Mouse (Mus musculus): ENCODE results near the gene Gtf3c6. TPM values are rescaled to one million over a fixed set of nuclear protein-coding genes. Genes with fewer than 3 reads are reported as not detected.

Gtf3c6 gene
- polyA plus RNA-seq (2017; shearing (Covaris generic)): 100 to 1,000 TPM; 116 to 128 TPM

DNA sequence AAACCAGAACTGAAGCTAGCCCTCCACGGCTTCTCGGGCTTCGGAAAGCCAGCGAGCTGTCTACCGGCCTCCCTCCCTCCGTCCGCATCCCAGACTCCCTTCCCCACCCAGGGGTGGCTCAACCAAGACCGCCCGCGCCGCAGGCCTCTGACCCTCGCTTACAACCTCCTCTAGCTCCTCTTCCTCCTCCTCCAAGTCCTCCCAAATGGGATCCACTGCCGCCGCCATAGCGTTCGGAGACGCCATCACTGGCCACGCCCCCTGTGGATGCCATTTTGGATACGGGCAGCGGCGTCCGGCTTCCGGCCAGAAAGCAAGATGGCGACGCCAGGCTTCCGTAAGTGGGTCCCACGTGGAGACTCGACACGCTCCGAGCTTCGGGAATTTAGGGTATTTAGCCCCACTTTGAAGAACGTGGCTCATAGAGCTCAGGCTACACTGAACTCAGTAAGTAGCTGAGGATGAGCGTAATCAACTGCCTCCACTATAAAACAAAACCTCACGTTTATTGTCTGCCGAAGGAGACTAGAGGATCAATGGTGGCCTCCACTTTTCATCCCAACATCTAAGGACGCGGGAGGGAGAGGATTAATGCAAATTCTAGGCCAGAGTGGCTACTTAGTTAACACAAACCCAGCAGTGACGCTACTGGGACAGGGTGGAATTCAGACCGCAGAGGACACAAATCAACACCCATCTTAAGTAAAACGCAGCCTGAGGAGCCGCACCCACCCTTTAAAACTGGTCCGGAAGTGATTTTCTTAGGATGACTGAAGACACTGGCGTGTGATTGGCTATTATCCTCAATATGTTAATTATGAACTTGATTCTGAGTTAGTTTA is at the start of gene Gtf3c6:
Gtf3c6 (minus strand) TSS at position 695 of the 842 bp plus-strand sequence.
- ATAC-seq: peak; percentile 78

DNA sequence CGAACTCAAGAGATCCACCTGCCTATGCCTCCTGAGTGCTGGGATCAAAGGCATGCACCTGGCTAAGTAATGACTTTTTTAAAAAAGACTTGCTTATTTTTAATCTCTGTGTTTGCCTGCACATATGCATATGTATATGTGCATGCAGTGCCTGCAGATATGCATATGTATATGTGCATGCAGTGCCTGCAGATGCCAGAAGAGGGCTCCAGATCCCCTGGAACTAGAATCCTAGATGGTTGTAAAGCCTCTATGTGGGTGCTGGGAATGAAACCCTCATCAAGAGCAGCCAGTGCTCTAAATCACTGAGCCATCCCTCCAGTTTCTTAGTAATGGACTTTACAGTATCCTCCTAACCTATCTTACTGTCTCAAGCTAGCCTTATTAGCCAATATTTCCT is 48.1 kb upstream of the Gtf3c6 start:
- ATAC-seq: no peak

DNA sequence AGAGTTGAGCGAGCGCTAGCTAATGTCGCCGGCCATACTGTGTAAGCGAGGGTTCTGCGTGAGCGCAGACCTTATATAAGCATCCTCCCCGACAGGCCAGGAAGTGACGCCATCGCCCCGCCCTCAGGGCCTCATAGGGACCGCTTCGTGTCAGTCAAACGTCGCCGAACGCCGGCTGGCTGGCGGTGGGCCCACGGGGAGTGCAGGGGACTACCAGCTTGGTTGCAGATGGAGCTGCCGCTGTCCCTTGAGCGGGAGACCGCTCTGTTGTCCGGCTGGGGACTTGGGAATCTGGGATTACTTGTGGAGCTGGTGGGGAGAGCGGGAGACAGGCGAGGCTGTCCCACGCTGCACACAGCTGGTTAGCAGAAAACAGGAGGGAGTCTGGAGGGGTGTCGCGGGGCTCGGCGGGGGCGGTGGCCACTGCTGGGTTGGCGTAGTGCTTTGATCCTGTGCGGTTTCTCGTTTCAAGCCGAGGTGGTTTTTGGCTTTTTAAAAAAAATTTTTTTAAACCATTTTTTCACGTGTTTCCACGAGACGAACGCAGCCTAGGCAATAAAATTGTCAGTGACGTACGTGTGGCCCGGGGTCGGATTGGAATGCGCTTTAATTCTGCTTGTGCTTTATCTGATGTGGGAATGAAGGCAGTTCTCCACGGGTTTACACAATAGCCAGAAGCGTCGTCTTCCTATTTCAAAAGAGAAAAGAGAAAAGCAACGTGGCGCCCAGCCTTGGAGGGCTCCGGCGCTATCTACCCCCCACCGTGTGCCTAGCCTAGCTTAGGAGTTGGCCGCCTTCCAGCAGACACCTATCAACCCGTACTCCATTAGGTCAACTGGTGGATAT is 44.5 kb upstream of the Gtf3c6 start, which contains the start of gene Amd1:
Amd1 (minus strand) TSS at position 47 of the 846 bp plus-strand sequence.
- peak; percentile 92 for ATAC-seq

DNA sequence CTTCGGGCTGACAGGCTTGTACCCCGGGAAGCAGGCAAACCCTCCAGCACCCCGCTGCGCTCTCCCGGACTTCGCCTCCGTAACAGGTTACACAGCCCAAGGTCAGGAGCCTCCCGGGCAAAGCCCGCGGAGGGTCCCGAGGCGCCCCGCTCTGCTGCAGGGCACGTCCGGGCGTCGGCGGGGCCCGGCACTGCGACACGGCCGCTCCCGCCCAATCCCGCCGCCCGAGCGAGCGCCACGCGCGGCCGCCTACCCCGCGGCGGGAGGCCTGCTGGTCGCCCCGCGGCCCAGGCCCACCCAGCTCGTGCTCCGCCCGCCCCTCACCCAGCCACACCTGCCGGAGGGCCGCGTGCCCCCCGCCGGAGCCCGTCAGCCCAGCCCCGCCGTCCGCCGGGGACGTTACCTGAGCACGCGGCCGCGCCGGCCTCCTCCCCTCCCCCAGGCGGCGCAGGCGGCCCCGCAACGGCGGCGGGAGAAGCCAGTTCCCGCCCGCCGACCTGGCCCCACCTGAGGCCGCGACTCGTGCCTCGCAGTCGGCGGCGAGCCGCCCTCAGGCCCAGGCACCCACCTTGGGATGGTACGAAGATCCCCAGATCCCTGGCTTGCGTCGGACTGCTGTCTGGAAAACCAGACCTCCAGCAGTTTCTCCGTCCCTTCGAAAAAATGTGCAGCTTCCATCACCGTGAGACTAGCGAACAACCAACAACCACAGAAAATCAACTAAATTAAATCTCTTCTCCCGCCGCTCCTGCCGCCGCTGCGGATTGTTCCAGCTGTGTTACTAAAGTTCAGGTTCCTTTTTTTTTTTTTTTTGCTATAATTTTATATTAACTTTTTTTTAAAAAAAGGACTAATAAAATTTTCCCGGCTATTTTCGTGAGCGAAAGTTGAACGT is 43.5 kb upstream of the Gtf3c6 start:
- ATAC-seq: peak; percentile 22

DNA sequence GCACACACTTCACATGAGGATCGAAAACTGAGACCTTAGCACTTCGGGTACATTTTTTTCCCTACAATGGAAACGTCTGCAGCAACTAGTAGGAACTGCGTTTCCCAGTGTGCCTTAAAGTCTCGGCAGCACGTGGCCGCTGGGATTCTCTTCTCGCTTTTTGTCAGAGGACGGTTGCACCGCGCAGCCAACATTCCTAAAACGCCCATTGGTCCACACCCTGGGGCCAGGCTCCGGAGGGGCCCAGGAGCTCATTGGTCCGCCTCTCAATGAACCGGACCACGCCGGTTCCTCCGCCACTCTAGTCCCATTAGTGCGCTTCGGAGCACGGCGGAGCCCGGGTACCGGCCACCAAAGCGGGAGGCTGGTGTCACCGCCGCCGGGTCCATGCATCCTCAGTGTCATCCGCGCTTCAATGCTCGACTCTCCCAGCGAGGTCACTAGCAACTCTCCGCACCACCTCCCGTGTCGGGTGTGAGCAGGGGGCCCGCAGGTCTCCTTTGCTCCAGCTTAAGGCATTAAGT is 42.8 kb upstream of the Gtf3c6 start:
- peak; percentile 8 for ATAC-seq

DNA sequence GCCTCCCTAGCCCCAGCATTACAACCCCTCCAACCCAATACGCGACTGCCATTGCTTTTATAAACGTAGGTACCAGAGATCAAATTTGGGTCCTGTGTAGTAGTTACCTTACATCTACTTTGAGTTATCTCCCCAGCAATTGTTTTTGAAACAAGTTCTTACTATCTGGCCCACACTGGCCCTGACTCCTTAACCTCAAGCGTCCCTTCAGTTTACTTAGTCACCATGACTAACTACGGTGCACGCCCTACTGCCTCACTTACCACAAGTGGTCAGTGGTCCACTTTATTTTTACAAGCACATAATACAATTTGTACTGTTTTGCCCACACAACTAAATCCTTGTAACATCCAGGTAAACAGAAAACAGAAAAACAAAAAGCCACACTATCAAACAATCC is 34.7 kb upstream of the Gtf3c6 start:
- no peak for ATAC-seq

DNA sequence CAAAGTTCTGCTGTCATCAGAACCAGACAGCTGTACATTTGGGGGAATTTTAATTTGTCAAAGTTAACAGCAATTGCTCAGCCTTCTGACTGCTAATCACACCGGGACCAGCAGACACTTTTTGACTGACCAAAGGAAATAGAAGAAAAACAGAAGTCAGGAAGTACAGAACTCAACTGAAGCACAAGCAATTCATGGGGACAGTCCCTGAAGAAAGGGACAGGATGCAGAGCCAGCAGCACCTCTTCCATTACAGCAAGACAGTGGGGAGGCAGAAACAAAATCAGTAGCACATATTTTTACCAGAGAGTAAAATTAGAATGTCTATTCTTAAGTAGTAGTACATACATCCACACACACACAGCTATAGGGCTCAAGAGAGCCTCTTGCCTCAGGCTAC is 28.9 kb upstream of the Gtf3c6 start:
- peak; percentile 89 for ATAC-seq

DNA sequence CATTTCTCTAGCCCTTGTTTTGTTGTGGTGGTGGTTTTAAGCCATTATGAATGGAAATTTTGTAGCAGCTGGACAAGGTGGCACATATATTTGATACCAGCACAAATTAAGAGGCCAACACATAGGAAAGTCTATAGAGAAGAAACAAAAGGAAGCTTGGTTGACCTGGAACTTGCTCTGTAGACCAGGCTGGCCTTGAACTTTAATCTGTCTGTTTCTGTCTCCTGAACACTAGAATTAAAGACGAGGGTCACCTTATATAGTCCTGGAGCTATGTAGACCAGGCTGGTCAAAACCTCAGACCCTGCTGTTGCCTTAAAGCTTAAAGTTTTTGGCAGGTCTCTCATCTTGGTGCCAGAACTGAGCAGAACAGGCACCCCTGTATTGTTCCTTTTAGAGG is 27.7 kb upstream of the Gtf3c6 start:
- no peak for ATAC-seq

DNA sequence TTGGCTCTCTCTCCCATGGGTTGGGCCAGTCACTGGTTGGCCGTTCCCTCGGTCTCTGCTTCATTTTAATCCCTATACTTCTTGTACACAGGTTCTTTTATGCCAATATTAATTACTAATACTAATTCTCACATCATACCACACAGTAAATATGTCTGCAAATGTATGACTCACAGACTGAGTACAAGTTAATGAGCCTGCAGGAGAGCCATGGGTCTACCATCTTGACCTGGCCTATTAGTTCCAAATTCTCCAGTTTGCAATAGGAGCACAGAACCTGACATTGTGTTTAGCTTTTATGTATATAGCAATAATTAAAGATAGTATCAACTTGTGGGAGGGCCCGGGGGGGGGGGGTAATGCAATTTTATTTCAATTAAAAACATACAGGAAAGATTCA is 27.1 kb upstream of the Gtf3c6 start:
- ATAC-seq: no peak

DNA sequence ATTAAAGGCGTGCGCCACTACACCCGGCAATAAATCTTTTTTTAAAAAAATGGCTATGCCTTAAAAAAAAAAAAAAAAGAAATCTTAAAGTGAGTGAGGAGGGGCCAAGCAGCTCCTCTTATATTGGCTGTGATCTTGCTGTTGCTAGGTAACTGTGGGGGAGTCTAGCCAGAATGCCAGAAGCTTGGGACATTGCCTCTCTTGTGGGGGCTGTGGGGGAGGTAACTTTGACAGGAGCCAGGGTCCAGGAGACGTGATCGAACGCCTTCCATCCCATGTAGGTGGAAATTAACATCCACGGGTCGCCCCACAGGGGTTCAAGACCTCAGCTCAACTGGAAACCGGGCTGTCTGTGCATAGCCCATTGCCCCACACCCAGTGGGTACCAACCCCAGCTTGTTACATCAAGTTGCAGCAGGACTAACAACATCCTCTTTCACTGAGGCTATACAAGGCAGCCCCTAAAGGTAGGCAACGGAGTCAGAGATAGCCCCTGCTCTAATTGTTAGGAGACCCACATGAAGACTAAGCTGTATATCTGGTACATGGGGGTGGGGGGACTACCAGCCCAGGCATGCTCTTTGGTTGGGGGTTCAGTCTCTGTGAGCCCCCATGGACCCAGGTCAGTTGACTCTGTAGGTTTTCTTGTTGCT is 26.4 kb upstream of the Gtf3c6 start:
- ATAC-seq: no peak

DNA sequence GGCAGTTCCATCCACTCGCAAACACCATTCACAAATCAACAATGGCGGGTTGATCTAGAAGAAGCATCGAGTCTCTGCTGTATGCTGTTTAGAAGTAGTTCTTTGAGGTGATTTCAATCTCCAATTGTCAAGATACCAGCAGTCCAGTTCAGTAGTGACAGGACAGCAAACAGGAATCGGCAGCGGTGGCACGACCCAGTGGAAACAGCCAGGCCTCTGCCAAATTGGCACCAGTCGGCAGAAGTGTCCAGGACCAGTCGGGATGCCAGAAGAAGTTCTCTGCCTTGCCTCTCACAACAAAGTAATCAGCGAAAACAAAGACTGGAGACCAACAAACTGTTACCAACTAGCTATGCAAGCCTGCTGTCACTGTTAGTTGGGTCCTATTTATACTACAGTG is 25.7 kb upstream of the Gtf3c6 start:
- no peak for ATAC-seq

DNA sequence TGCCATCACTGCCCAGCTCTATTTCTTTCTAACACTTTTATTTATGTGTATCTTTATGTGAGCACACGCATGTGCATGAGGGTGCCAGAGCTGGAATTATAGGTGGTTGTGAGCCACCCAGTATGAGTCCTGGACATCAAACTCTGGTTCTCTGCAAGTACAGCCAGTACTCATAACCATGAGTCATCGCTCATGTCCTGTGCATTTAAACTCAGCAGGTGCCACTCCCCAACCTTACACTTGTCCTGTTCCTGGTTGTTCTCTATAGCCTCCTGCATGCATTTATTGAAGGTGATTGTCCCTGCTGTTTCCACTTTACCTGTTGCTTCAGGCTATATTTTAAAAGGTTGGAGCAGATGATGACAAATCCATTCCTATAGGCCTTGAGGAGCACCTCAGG is 23.7 kb upstream of the Gtf3c6 start:
- no peak for ATAC-seq

DNA sequence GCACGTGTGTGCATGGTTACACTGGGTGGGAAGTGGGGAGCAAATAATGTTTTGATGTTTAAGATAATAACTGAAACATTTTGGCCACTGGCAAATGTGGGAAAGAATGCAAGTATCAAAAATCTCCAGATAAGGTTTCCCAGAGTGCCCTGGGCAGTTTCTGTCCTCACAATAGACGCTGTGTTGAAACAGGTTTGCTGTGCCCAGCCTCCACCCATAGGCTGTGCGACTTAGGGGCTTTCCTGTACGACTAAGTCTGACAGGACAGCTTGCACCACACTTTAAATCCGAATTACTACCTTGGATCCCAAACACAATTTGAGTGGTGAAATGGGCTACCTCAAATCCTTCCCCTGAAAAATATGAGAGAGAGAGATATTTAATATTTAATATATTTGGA is 20.4 kb upstream of the Gtf3c6 start:
- ATAC-seq: no peak

DNA sequence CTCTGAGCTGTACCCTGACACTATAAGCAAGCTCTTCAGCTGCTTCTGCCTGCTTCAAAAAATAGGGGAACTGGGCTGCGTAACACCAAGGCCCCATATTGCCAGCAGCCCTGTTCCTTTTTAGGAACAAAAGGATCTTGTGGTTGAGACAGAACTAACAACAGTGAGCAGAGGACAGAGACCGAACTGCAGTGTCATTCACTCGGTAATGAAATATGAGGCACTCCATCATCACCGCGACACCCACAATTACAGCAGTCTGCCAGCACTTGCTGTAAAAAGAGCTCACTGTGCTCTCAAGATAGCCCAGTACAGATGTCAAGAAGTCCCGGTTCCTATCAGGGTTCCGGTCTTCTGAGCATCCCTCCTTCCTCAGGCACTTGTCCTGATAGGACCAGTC is 18.1 kb upstream of the Gtf3c6 start:
- no peak for ATAC-seq

DNA sequence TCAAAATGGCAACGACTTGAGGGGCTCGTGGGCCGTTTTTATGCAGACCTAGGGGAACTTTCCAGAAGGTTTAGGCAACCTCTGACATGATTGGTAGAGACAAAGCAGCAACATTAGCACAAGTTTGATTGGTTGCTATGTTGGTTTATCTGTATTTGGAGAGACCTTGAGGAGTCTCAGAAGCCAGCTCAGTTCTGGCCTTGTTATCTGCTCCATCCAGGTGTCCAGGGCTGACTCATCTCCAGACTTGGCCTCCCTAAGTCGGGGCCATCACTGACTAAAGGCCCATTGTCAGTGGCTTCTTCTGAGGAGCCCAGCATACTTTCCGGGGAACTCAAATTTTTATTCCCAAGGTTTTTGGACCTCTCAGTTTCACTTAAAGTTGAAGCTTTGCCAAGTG is 16.0 kb upstream of the Gtf3c6 start:
- ATAC-seq: no peak

DNA sequence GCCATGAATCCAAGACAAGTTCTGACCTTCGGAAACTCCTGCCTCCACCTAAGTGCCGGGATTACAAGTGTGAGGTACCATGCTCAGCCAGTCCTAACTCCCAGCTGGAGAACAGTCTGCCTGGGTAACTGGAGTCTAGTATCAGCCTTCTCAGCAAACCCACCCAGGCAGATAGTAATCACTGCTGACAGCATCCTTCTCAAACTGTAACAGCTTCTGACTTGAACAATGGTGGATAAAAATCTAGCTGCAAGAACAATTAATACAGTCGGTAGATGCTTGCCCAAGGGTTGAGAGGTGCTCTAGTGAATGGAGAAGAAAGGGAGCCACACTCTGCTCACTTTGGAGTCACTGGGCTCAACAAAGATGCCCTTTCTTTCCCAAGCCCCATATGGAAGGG is 13.3 kb upstream of the Gtf3c6 start:
- no peak for ATAC-seq

DNA sequence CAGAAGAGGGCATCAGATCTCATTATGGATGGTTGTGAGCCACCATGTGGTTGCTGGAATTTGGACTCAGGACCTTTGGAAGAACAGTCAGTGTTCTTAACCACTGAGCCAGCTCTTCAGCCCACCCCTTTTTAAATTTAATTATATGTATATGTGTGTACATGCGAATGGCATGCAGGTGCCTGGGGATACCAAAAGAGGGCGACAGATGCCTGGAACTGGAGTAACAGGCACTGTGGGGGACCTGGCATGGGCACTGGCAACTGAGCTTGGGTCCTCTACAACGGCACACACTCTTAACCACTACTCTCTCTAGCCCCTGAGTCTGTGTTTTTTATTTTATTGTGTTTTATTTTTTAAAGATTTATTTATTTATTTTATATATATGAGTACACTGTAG is 7.0 kb upstream of the Gtf3c6 start:
- no peak for ATAC-seq

DNA sequence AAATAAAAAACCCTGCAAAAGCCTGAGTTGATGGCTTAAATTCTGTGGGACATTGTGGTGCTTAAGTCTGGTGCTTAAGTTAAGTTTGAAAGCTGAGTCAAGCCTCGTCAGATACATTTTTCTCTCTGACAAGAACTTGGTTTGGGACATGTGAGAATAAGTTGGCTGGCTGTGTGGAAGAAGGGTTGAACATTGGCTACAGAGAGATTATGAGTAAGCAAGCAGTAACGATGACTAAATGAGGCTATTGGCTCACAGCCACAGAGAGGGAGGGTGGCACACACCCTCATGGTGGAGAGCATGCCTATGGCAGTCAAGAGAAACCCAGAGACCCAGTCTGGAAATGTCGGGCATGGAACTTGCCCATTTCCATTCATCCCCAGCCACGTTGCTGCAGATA is 5.8 kb upstream of the Gtf3c6 start:
- no peak for ATAC-seq

DNA sequence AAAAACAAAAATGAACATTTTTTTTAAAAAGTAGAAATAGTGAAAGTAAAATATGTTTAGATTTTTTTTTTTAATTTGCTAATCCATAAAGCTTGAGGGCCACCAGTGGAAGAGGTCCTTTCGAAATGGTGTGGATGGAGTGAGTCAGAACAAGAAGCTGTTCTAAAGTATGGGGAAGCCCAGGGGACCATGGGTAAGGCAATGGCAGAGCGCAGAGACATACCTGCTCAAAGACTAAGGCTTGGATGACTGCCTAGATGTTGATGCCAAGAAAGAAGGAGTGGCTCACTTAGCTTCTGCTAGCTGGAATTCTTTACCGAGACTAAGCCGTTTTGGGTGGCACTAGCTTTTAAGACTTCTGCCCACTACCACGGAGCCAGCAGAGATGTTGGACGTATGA is 4.3 kb upstream of the Gtf3c6 start:
- no peak for ATAC-seq

DNA sequence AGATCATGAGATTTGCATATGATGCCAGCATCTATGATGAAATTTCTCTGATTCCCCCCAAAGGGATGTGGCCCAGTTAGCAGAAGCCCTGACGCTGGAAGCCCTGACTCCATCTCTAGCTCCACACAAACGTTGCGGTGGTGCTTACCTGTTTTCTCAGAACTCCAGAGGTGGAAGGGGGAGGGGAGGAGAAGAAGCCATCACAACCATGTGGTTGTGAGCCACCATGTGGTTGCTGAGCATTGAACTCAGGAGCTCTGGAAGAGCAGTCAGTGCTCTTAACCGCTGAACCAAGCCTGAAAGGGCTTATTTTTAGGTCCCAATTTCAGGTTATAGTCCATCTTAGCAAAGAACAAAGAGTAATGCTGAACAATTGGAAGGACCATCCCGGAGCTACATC is 2.4 kb upstream of the Gtf3c6 start:
- no peak for ATAC-seq

DNA sequence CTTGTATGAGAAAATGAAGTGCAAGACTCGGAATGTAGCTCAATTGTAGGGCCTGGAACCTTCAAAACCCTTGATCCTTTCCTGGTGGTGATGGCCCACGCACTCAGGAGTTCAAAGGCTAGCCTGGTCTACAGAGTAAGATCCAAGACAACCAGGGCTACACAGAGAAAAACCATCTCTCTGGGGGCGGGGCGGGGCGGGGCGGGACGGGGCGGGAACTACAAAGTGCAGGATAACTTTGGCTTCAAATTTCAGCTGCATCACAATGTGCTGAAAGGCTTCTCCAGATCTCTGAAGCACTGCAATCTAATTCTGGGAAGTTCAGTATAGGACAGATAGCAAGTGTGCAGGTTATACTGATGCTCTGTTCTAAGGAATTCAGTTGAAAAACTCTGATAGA is 1.6 kb upstream of the Gtf3c6 start:
- no peak for ATAC-seq

DNA sequence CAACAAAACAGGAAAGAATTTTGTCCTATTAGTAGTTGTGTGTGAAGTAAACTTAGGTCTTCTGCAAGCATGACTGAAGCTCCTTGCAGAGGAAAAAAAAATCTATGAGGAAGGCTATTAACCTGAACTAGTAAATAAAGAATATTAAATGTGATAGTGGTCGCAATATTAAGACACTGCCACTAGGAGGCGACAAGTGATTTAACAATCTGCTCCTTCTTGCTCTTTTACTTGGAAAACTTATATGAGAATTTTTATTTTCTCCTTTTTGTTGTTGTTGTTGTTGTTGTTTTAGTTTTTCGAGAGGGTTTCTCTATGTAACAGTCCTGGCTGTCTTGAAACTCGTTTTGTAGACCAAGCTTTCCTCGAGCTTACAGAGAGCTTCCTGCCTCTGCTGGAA is 1.1 kb upstream of the Gtf3c6 start:
- no peak for ATAC-seq
